Mouse (Mus musculus): ENCODE measurements around the gene Lysmd4. TPM values are rescaled to one million over a fixed set of nuclear protein-coding genes. Genes with fewer than 3 reads are reported as not detected.
"Not testable (repeated sequence)": the region's sequence is repeated elsewhere in the genome, so short reads cannot be mapped to it uniquely, and the experiment has no call there.

Gene Lysmd4
- total RNA-seq, 2 experiments from 2014 or later: 10.1 to 10.5 TPM

DNA sequence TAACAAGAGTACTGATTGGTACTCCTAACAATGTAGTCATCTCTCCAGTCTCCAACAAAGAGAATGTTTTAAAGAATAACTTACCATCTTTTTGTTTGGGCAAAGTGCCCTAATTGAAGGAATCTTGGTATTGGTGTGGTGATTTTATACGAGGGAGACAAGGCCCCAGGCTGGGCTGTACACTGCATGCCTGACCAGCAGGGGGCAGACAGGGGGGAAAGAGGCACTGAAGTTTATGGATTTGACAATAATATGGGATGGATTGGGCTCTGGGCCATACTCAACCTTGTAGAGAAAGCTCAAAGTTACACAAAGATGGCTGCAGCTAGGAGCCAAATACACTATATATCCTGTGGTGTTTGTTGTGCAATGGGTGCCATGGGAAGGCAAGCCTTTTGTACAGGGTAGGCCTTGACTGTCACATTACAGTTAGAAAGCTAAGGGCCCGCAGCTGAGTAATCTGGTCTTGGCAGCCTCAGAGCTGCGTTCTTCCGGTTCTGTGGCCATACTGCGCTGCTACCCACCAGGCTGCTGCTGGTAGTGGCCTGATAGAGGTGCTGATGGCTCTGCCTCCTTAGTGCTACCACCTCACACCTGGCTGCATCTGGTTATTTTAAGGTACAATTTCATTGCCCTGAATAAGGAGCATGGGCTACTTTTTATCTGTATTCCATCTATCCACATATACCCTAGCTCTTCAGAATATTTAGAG is 6.7 kb downstream of the Lysmd4 start:
- intact Hi-C loops (cut with DNase I; ENCODE audit: low total_unique reads): loop anchor here (5.0 kb wide), 1 partner anchor 398 kb away; no protein-coding TSS in a partner anchor
- peak; percentile 53 for DNase-seq

DNA sequence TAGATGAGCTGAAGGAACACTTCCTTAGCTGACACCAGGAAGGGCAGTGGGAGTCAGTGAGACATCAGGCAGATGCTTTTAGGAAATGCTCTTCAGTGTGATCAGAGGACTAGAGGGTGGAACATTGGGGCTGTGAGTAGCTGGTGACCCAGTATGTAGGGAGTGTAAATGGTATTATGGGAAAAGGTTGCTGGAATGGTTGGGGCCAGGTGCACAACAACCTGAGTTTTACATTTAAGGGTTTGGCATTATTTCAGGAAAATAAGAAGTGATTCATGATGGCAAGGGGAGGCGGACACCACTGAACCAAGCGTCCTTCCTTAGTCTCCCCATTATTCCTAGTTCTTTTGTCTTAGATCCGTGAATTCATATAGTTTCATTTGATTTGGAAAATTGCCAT is 7.4 kb downstream of the Lysmd4 start:
- intact Hi-C loops (cut with DNase I; ENCODE audit: low total_unique reads): loop anchor here (5.0 kb wide), 1 partner anchor 398 kb away; no protein-coding TSS in a partner anchor

GRCm38 (mm10) chr7:67230221-67230620 is 7.9 kb downstream of the Lysmd4 start:
- intact Hi-C loops (cut with DNase I; ENCODE audit: low total_unique reads): no loop called here
- peak; percentile 34 for DNase-seq

More for the DNA sequence above, 7.4 kb downstream of the Lysmd4 start:
- DNase-seq: no peak

DNA sequence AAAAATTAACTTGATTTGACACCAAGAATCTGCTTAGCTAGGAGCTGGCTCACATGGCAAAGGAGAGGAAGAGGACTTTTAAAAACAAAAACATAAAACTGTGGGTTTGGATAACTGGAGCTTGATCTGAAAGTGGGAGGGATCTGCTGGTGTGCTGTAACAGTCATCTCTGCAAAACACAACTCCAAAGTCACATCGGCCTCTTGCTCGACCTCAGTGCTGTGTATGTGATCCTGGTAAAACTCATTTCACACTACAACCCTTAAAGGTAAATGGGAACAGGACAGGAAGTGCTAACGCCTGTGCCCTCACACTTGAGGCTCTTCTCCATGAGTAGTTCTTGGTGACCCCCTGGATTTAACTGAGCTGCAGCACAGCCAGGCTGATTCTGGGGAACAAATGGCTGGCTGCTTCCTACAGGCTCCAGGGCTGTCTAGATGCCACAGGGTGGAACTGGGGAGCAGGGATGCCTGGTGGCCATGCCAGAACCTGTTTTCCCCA is 8.3 kb downstream of the Lysmd4 start:
- DNase-seq: no peak
- intact Hi-C loops (cut with DNase I; ENCODE audit: low total_unique reads): no loop called here

GRCm38 (mm10) chr7:67232504-67232903 is 10.2 kb downstream of the Lysmd4 start:
- intact Hi-C loops (cut with DNase I; ENCODE audit: low total_unique reads): no loop called here

GRCm38 (mm10) chr7:67234797-67235196 is 12.5 kb downstream of the Lysmd4 start:
- intact Hi-C loops (cut with DNase I; ENCODE audit: low total_unique reads): no loop called here
- peak; percentile 30 for DNase-seq

More at GRCm38 (mm10) chr7:67232504-67232903, 10.2 kb downstream of the Lysmd4 start:
- no peak for DNase-seq

DNA sequence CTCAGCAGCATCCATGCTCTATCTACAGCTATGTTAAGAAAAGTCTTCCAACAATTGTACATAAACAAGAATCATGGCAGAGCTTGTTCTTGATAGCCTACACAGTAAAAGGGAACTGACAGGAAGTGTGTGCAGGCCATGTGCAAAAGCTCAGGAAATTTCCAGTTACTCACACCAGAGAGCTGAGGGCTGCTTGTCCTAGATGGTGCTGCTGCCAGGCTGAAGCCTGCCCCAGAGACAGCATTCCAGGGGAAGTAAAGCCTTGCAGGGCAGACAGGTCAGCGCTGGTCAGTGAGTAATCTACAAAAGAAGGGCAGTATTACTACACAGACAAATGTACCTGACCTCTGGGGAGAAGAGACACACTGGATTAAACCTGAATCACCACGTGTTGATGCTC is 14.0 kb downstream of the Lysmd4 start:
- intact Hi-C loops (cut with DNase I; ENCODE audit: low total_unique reads): no loop called here
- DNase-seq: no peak

- intact Hi-C loops (cut with DNase I; ENCODE audit: low total_unique reads): no loop called here
These were observed 15.4 kb downstream of the Lysmd4 start for GRCm38 (mm10) chr7:67237752-67238151.

DNA sequence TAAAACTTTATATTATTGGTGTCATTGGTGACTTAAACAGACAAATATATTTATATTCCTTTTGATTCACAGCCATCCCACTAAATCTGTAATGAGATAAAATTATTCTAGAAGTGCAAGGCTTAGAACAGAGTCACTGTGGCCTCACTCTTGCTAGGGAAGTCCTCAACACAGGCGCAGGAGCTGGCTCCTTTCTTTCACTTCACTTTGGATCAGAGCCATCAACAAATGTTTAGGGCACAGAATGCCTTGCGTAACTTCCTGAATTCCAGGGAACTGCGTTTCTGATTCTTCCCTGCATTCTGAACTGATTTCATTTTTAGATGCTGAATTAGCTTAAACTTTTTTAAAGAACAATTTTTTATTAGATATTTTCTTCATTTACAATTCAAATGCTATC is 19.6 kb downstream of the Lysmd4 start:
- intact Hi-C loops (cut with DNase I; ENCODE audit: low total_unique reads): loop anchor here (10.0 kb wide), 1 partner anchor 283 kb away; no protein-coding TSS in a partner anchor
- DNase-seq: no peak

More at GRCm38 (mm10) chr7:67237752-67238151, 15.4 kb downstream of the Lysmd4 start:
- DNase-seq: no peak

- DNase-seq: no peak
- intact Hi-C loops (cut with DNase I; ENCODE audit: low total_unique reads): loop anchor here (10.0 kb wide), 1 partner anchor 281 kb away; no protein-coding TSS in a partner anchor
These were observed 21.0 kb downstream of the Lysmd4 start for GRCm38 (mm10) chr7:67243121-67243893.

DNA sequence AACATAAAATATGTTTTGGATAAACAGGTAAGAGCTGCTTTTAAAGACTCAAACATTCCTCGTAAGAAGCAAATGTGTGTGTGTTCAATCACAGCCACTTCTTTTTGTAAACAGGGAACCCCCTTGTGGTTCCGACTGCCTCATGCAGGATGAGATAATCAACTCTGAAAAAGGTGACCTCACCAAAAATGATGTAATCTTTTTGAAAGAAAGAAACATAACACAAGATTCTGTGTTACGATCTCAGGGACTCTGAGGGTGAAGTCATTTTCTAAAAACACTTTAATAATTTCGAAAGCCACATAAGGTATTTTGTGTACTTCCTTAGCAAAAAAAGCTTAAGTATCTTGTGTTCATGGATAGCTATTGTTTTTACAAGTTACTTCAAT is 21.5 kb downstream of the Lysmd4 start:
- DNase-seq: no peak
- intact Hi-C loops (cut with DNase I; ENCODE audit: low total_unique reads): loop anchor here (10.0 kb wide), 1 partner anchor 281 kb away; no protein-coding TSS in a partner anchor

DNA sequence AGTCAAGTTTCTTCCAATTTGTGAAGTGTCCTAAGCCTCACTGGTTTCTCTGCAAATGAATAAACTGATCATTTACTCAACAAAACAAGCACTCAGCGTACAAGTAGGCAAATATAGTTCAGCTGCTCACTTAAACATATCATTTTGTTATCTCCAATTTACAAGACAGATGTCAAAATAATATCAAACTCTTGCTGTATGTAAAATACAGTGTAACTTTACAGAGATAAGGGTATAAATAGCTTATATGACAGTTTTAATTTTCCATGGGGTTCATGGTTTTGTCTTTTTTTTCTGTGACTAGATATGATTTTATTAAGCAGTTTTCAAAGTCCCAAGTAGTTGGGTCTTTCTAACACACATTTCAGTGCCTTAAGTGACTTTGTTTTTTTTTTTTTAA is 22.9 kb downstream of the Lysmd4 start:
- intact Hi-C loops (cut with DNase I; ENCODE audit: low total_unique reads): loop anchor here (10.0 kb wide), 1 partner anchor 280 kb away; no protein-coding TSS in a partner anchor
- DNase-seq: no peak

- no peak for DNase-seq
- intact Hi-C loops (cut with DNase I; ENCODE audit: low total_unique reads): loop anchor here (10.0 kb wide), 1 partner anchor 279 kb away; no protein-coding TSS in a partner anchor
These were observed 23.7 kb downstream of the Lysmd4 start for GRCm38 (mm10) chr7:67246067-67246466.

DNA sequence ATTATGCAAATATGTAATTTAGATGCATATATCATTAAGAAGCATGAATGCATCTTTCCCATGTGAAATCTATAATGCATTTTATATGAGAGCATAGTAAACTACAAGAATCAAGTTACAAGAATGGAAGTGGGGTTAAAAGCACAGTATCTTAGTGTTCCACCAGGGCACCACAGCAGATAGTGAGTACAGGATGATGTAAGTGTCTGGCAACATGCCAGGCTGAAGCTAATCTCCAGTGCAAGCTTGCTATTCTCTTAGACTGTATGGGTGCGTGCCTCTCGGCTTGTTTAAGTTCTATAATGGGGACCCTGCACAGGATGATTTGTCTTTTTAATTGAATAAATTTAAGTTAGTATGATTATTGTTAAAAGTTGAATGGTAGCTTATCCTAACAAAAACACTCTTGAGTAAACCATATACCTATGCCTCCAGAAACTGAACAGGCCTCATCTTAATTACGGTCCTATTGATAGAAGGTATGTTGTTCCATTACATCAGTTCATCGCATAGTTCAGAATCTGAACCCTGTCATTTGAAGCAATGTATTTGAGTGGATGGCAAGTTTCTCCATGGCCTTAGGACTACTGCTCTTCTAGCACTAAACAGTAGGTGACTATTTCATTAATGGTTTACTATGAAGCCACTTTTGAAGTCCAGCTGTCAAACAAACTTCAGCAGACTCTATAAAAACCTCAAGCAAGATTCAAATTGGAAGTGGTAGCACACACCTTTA is 37.7 kb downstream of the Lysmd4 start:
- intact Hi-C loops (cut with DNase I; ENCODE audit: low total_unique reads): loop anchor here (10.0 kb wide), 1 partner anchor 85 kb away; no protein-coding TSS in a partner anchor
- DNase-seq: peak; percentile 66

- intact Hi-C loops (cut with DNase I; ENCODE audit: low total_unique reads); DNase-seq: not testable (repeated sequence)
These were observed 48.1 kb downstream of the Lysmd4 start for GRCm38 (mm10) chr7:67270447-67270846.

DNA sequence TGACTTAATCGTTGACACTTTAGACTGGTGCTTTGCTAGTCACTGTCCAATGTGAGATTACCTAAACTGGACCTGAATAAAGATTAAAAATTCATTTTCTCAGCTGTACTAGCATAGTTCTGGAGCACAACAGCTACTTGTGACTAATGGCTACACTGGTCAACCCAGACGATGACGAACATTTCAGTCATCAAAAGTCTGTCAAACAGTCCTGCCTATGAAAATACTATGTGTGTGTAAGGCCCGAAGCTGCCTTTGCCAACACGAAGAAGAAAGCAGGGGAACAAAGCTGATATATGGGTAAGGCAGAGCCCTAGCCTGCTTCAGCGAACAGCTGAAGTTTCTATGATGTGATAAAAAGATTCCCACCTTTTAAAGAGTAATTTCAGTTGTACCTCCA is 61.2 kb downstream of the Lysmd4 start:
- intact Hi-C loops (cut with DNase I; ENCODE audit: low total_unique reads): no loop called here
- DNase-seq: no peak

- no peak for DNase-seq
- intact Hi-C loops (cut with DNase I; ENCODE audit: low total_unique reads): no loop called here
These were observed 65.1 kb downstream of the Lysmd4 start for GRCm38 (mm10) chr7:67287456-67287855.

GRCm38 (mm10) chr7:67291356-67291755 is 69.0 kb downstream of the Lysmd4 start:
- intact Hi-C loops (cut with DNase I; ENCODE audit: low total_unique reads): no loop called here
- DNase-seq: no peak

DNA sequence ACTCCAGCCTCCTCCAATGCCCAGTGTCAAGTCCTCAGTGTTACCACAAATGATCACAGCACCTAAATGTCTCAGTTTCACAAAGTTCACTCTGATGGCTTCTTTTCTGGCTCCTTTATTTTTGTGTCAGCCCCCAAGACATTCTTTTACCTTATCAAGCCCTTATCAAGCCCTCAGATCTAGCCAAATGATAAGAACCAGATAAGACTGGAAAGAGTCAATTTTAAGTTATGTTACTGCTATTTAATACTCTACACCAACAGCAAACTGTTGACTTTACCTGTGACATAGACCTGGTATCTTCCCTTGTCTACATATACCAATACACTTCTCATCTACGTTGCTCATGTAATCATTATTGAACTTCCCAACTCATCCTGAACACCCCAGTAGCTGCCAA is 74.1 kb downstream of the Lysmd4 start:
- no peak for DNase-seq

More for the DNA sequence above, 74.1 kb downstream of the Lysmd4 start:
- intact Hi-C loops (cut with DNase I; ENCODE audit: low total_unique reads): no loop called here
